Mouse (Mus musculus) C2C12 (cell line): ENCODE measurements at regions not wholly inside any gene's neighbourhood (a gene's known extent, or its start where the extent isn't known, plus 50 kb on each side); places are given as distances from the start of the nearest gene placed in this dataset.

Source experiments
- CTCF ChIP-seq: IDR thresholded peaks from one replicate; pipeline ENCODE4 v1.5.1; 2011; ENCODE audit not compliant: control insufficient read depth, insufficient read depth, insufficient read length
- FOSL1 ChIP-seq: IDR thresholded peaks from one replicate; pipeline ENCODE4 v1.8.0; 2011; ENCODE audit warnings: mild to moderate bottlenecking, low read length; ENCODE audit not compliant: poor library complexity, insufficient read depth, severe bottlenecking
- MAX ChIP-seq: IDR thresholded peaks from one replicate; pipeline ENCODE4 v1.6.1; 2011; ENCODE audit warnings: mild to moderate bottlenecking, control low read depth
- MYOG ChIP-seq: IDR thresholded peaks from one replicate; pipeline ENCODE4 v1.6.1; 2011; ENCODE audit not compliant: control insufficient read depth, insufficient read length; ENCODE audit errors: extremely low read depth
- USF1 ChIP-seq: IDR thresholded peaks from one replicate; pipeline ENCODE4 v1.6.1; 2011; ENCODE audit warnings: low read depth, mild to moderate bottlenecking, control low read depth, moderate library complexity

DNA sequence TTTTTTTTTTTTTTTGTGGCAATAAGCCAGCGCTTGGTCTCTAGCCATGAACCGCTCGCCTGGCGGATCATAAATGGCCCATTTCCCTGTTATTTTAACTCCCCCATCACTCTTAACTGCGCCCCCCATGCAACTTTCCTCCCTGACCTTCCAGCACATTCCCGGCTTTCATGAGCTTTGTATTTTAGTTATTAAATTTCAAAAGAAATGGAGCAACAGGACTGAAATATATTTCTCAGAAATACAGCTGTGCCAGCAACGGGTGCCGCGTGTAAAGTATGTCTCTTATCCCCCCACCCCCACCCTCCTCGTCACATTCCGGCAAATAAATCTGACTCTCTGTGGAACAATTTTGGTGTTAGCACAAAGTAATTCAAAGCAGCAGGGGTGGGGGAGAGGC lies 83.2 kb upstream of the Tas2r119 start:
- TF ChIP-seq CTCF (no peak), MAX (no peak), USF1 (no peak), MYOG (no peak), FOSL1 (no peak)
